Mouse (Mus musculus) lung, embryonic 14.5 days (tissue): ENCODE measurements at regions not wholly inside any gene's neighbourhood (a gene's known extent, or its start where the extent isn't known, plus 50 kb on each side); places are given as distances from the start of the nearest gene placed in this dataset.

Experiments
- ATAC-seq: fragments of 200-750 bp; cut with Nextera tagmentation; 2 replicates; pipeline ENCODE4 v1.8.0; 2017; ENCODE audit warnings: mild to moderate bottlenecking, moderate TSS enrichment, moderate library complexity; ENCODE audit not compliant: insufficient read depth
- DNase-seq: peaks from one replicate; pipeline ENCODE4 v3.0.0-alpha.2; 2015
- H3K27ac ChIP-seq: fragments of 300-500 bp; sonication (generic); 2 replicates; pipeline ENCODE4 v1.5.1; 2014; ENCODE audit warnings: low read depth, mild to moderate bottlenecking, moderate library complexity
- H3K27me3 ChIP-seq: fragments of 300-500 bp; sonication (generic); 2 replicates; pipeline ENCODE4 v1.6.1; 2014; ENCODE audit warnings: low read length, control low read depth; ENCODE audit not compliant: insufficient read depth
- H3K36me3 ChIP-seq: fragments of 300-500 bp; sonication (generic); 2 replicates; pipeline ENCODE4 v1.6.1; 2014; ENCODE audit warnings: control low read depth; ENCODE audit not compliant: insufficient read depth
- H3K4me1 ChIP-seq: fragments of 300-500 bp; sonication (generic); 2 replicates; pipeline ENCODE4 v1.6.1; 2014; ENCODE audit warnings: antibody characterized with exemption, control low read depth; ENCODE audit not compliant: insufficient read depth
- H3K4me2 ChIP-seq: fragments of 300-500 bp; sonication (generic); 2 replicates; pipeline ENCODE4 v1.6.1; 2014; ENCODE audit warnings: mild to moderate bottlenecking
- H3K4me3 ChIP-seq: fragments of 300-500 bp; sonication (generic); 2 replicates; pipeline ENCODE4 v1.5.1; 2014; ENCODE audit warnings: low read depth, low read length
- H3K9ac ChIP-seq: fragments of 300-500 bp; sonication (generic); 2 replicates; pipeline ENCODE4 v1.6.1; 2014
- H3K9me3 ChIP-seq: fragments of 300-500 bp; sonication (generic); 2 replicates; pipeline ENCODE4 v1.6.1; 2016; ENCODE audit warnings: low read depth, low read length, control low read depth
- CTCF ChIP-seq: IDR thresholded peaks from 2 replicates; pipeline ENCODE4 v1.5.1; 2016; ENCODE audit warnings: antibody characterized with exemption, low read depth
- WGBS: fragments of 180-500 bp; shearing (Covaris S2); extraction: QIAGEN DNeasy Blood & Tissue Kit; methylation state at CpG from one replicate; pipeline ENCODE4 v1.1.7; 2014; 5-methylcytosine and 5-hydroxymethylcytosine counted together

DNA sequence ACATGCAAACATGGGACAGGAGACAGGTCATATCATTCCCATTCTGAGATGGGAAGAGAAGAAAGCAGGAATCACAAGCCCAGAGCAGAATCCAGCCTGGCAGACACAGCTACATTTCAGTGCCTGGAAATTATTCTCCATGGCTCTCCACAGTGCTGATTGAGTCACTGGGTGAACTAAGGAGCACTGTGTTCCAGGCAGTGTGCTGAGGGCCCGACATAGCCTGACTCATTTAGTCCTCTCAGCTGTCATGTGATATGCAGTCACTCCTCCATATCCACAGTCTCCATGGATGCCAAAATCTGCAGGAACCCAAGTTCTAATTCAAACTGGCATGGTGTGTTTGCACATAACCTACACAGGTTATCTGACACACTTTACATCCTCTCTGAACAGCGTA is 90.1 kb upstream of the Tnfsf11 start:
- Histone ChIP-seq H3K27me3 (no peaks in the 10 kb centered on the region), H3K4me1 (no peaks in the 10 kb centered on the region), H3K4me3 (no peak overlapping the region), H3K9ac (no peak overlapping the region), H3K36me3 (no peaks in the 10 kb centered on the region), H3K4me2 (no peak overlapping the region), H3K9me3 (no peaks in the 10 kb centered on the region), H3K27ac (no peak overlapping the region)
- no peak for DNase-seq
- ATAC-seq = no peak
- WGBS = 65% methylated on average over 2 of the region's 2 CpGs
- TF ChIP-seq CTCF = no peak

DNA sequence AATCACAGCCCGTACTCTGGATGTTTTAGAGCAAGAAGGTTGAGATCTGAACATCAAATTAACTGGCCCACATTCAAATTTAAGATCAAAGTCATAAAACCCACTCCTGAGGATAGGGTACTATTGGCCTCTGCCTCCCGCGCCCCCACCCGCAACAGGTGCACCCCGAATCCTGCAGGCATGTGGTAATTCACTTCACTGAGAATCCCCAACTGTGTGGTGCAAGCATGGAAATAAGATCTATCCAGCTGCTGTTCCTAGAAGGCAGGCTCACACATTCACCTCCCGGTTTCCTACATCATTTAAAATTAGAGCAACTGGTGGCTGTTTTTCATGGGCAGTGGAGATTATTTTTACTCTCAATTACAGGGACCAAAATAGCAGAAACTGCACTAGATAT is 87.8 kb upstream of the Tnfsf11 start:
- Histone ChIP-seq H3K4me3 (no peak overlapping the region), H3K4me2 (no peak overlapping the region), H3K9me3 (no peaks in the 10 kb centered on the region), H3K27ac (no peak overlapping the region), H3K36me3 (no peaks in the 10 kb centered on the region), H3K27me3 (no peaks in the 10 kb centered on the region), H3K9ac (no peak overlapping the region), H3K4me1 (no peaks in the 10 kb centered on the region)
- TF ChIP-seq CTCF = no peak
- DNase-seq (no peak), ATAC-seq (no peak)
- WGBS = 84% methylated on average over 6 of the region's 6 CpGs

DNA sequence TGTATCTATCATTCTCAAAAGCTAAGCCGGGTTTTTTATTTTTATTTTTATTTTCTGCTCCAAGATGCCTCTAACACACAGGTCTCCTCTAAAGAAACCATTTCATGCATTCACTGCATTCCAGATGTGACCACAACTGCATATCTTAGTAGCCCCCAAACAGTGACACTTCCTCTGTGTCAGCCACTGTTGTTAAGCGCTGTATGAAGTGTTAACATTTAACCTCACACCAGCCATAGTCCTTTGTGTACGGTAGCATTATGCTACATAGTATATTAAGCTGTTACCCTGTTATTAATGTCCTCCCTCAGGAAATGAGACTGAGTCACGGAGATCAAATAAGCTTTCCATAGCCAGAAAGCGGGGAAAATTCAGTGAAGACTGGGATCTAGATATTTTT is 79.2 kb upstream of the Tnfsf11 start:
- Histone ChIP-seq H3K4me2 (no peak overlapping the region), H3K9me3 (no peaks in the 10 kb centered on the region), H3K36me3 (no peaks in the 10 kb centered on the region), H3K4me3 (no peak overlapping the region), H3K9ac (no peak overlapping the region), H3K27ac (no peak overlapping the region), H3K4me1 (no peaks in the 10 kb centered on the region), H3K27me3 (no peaks in the 10 kb centered on the region)
- WGBS = 54% methylated on average over 5 of the region's 5 CpGs
- ATAC-seq (no peak), DNase-seq (peak; percentile 2)
- no peak for TF ChIP-seq CTCF

DNA sequence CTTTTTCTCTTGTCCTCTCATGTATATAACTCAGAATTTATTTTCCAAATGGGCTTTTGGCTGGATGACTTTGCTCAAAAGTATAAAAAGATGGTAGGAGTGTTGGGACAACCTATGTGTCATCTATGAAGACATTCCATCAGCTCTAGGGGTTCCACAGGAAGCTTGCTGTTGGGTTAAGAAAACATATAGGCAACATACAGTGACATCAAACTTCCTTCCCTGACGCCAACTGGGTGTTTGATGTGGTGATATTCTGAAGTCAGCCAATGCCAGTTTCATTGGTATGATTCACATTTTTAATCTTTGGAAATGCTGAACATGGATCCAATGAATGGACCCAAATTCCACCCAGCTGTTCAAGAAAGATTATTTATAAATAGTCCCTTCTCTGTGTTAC is 76.5 kb upstream of the Tnfsf11 start:
- no peak overlapping the region for H3K4me2 ChIP-seq
- H3K27me3 ChIP-seq = no peaks in the 10 kb centered on the region
- H3K9ac ChIP-seq = no peak overlapping the region
- no peak for DNase-seq
- TF ChIP-seq CTCF = no peak
- H3K27ac ChIP-seq = no peak overlapping the region
- no peak overlapping the region for H3K4me3 ChIP-seq
- no peaks in the 10 kb centered on the region for H3K4me1 ChIP-seq
- 75% methylated on average over 1 of the region's 1 CpGs for WGBS
- H3K9me3 ChIP-seq = no peaks in the 10 kb centered on the region
- no peak for ATAC-seq
- H3K36me3 ChIP-seq = no peaks in the 10 kb centered on the region

GRCm38 (mm10) chr14:78383256-78383709 is 75.4 kb upstream of the Tnfsf11 start:
- H3K4me1 ChIP-seq = no peaks in the 10 kb centered on the region
- ATAC-seq = peak; percentile 79; the same call in 1 of the 2 replicates
- 47% methylated on average over 8 of the region's 8 CpGs for WGBS
- H3K27ac ChIP-seq = no peak overlapping the region
- no peaks in the 10 kb centered on the region for H3K36me3 ChIP-seq
- H3K27me3 ChIP-seq = no peaks in the 10 kb centered on the region
- peak; percentile 61 for DNase-seq
- no peak overlapping the region for H3K4me2 ChIP-seq
- H3K4me3 ChIP-seq = no peak overlapping the region
- no peak for TF ChIP-seq CTCF
- H3K9ac ChIP-seq = no peak overlapping the region
- H3K9me3 ChIP-seq = no peaks in the 10 kb centered on the region

DNA sequence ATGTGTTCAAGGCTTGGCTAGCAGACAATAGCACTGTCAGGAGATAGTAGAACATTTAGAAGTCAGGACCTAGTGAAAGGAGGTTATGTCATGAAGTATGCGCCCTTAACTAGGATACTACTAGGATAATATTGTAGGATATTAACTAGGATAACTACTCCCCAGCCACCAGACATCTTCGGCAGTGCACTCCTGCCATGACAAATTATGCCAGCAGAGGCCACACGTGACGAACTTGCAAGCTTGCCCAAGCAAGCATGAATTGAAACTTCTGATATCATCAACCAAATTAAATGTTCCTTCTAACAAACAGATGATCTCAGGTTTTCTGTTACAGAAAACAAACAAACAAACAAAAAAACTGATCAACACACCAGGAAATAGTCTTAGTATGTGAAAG is 72.2 kb upstream of the Tnfsf11 start:
- no peak overlapping the region for H3K9ac ChIP-seq
- no peak overlapping the region for H3K4me2 ChIP-seq
- H3K27me3 ChIP-seq = no peaks in the 10 kb centered on the region
- no peaks in the 10 kb centered on the region for H3K36me3 ChIP-seq
- no peak for TF ChIP-seq CTCF
- ATAC-seq = no peak
- no peak for DNase-seq
- 67% methylated on average over 4 of the region's 4 CpGs for WGBS
- no peaks in the 10 kb centered on the region for H3K9me3 ChIP-seq
- no peak overlapping the region for H3K27ac ChIP-seq
- no peak overlapping the region for H3K4me3 ChIP-seq
- no peaks in the 10 kb centered on the region for H3K4me1 ChIP-seq

GRCm38 (mm10) chr14:78376591-78376990 is 68.7 kb upstream of the Tnfsf11 start:
- WGBS = 71% methylated on average over 5 of the region's 5 CpGs
- Histone ChIP-seq H3K27ac (no peak overlapping the region), H3K9me3 (no peaks in the 10 kb centered on the region), H3K9ac (no peak overlapping the region), H3K27me3 (no peaks in the 10 kb centered on the region), H3K4me3 (no peak overlapping the region), H3K4me2 (no peak overlapping the region), H3K36me3 (no peaks in the 10 kb centered on the region), H3K4me1 (no peaks in the 10 kb centered on the region)
- DNase-seq = no peak
- ATAC-seq = no peak
- no peak for TF ChIP-seq CTCF
